12 mouse cellular contexts compared by ENCODE assay signal in the genomic region with DNA sequence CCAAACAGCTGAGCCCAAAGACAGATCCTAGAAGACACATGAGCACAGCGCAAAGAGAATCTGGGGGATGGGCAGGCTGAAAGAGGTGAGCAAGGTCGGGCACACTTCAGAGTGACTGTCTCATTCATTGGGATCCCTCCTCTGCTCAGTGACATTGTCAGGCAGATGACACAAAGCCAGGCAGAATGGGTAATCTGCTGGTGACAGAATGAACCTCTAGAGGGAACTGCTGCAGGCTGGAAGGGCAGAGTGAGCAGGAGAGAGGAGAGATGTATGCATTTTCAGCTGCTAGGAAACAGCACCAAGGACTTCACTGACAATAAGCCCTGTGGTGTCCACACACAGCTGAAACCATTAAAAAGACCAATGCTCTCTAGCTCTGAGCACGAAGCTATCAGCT.
DNase-seq lines count a peak whose midpoint lies in the region; ATAC-seq and TF ChIP-seq lines count a peak whose summit lies in the region.
"Had no signal": no experiment of that assay in that cellular context is flagged by ENCODE, and none has a peak within 500 bp of the region (broad histone marks: within the 10 kb centered on the region; RNA-seq: fewer than 3 reads in every experiment).

No protein-coding gene starts in this region.

- H3K4me1 ChIP-seq in hindbrain, embryonic 11.5 days (replicated peaks; ENCODE audit: control insufficient read depth, insufficient read depth, low read length), result peaks cover 17% of the 10 kb centered on the region
- peaks cover 9% of the 10 kb centered on the region for H3K4me1 ChIP-seq in neural tube, embryonic 14.5 days (ENCODE audit: control insufficient read depth, insufficient read depth, low read length)

- H3K36me3 ChIP-seq in hindbrain, embryonic 11.5 days (ENCODE audit: control insufficient read depth, insufficient read depth, low read length), result no peaks in the 10 kb centered on the region
- no peaks in the 10 kb centered on the region for H3K36me3 ChIP-seq in neural tube, embryonic 14.5 days (ENCODE audit: control insufficient read depth, insufficient read depth, low read length)
- H3K36me3 ChIP-seq: embryonic facial prominence, embryonic 15.5 days; stomach, embryonic 15.5 days had no signal

- peak; percentile 54 for TF ChIP-seq CTCF in layer of hippocampus, adult 2 months (conservative IDR thresholded peaks at IDR 0.05)

- 37% methylated on average over 3 of the region's 3 CpGs for WGBS in hindbrain, embryonic 11.5 days
- WGBS in neural tube, embryonic 14.5 days, result 37% methylated on average over 3 of the region's 3 CpGs

- peak; percentile 23; the same call in 1 of the 2 replicates for ATAC-seq in hindbrain, embryonic 11.5 days (ENCODE audit: low FRiP score)
- peak; percentile 33; the same call in 1 of the 2 replicates for ATAC-seq in neural tube, embryonic 14.5 days (ENCODE audit: low read depth)
- ATAC-seq: Patski had no signal

- H3K9ac ChIP-seq in hindbrain, embryonic 11.5 days (ENCODE audit: low read depth, low read length), result no peak overlapping the region
- no peak overlapping the region for H3K9ac ChIP-seq in neural tube, embryonic 14.5 days (replicated peaks; ENCODE audit: low read depth, low read length)
- H3K9ac ChIP-seq: embryonic facial prominence, embryonic 15.5 days; stomach, embryonic 15.5 days had no signal

- H3K9me3 ChIP-seq in hindbrain, embryonic 11.5 days (ENCODE audit: control insufficient read depth, low read length), result no peaks in the 10 kb centered on the region
- H3K9me3 ChIP-seq in neural tube, embryonic 14.5 days (ENCODE audit: control insufficient read depth, low read length), result no peaks in the 10 kb centered on the region
- H3K9me3 ChIP-seq: stomach, embryonic 15.5 days had no signal

- no peak overlapping the region for H3K4me2 ChIP-seq in hindbrain, embryonic 11.5 days (replicated peaks; ENCODE audit: low read depth, low read length)
- no peak overlapping the region for H3K4me2 ChIP-seq in neural tube, embryonic 14.5 days (ENCODE audit: low read depth, low read length)
- H3K4me2 ChIP-seq: embryonic facial prominence, embryonic 15.5 days; stomach, embryonic 15.5 days had no signal

- H3K27ac ChIP-seq in layer of hippocampus, adult 2 months, result no peak overlapping the region
- 0 out of 2 replicates have a peak overlapping the region, but pooled peaks have one; percentile 3 for H3K27ac ChIP-seq in hindbrain, embryonic 11.5 days (ENCODE audit: low read depth, low read length)
- no peak overlapping the region for H3K27ac ChIP-seq in neural tube, embryonic 14.5 days (ENCODE audit: low read depth, low read length)
- H3K27ac ChIP-seq: embryonic facial prominence, embryonic 15.5 days; stomach, embryonic 15.5 days had no signal

- no peak overlapping the region for H3K4me3 ChIP-seq in layer of hippocampus, adult 2 months
- no peak overlapping the region for H3K4me3 ChIP-seq in hindbrain, embryonic 11.5 days (ENCODE audit: low read depth, low read length)
- H3K4me3 ChIP-seq in neural tube, embryonic 14.5 days (ENCODE audit: low read depth, low read length), result no peak overlapping the region
- H3K4me3 ChIP-seq: embryonic facial prominence, embryonic 15.5 days; stomach, embryonic 15.5 days had no signal

- DNase-seq in adrenal gland, postnatal 14 days, result peak; percentile 10
- DNase-seq in adrenal gland, postnatal 36 days, result no peak
- DNase-seq in layer of hippocampus, adult 2 months (ENCODE audit: low spot score in 2 of 2), result no peak
- no peak for DNase-seq in layer of hippocampus, postnatal 36 days
- peak; percentile 41 for DNase-seq in hindbrain, embryonic 11.5 days (ENCODE audit: low spot score)
- no peak for DNase-seq in thymus, postnatal 0 days (ENCODE audit: low spot score)
- DNase-seq in spleen, adult 12 weeks (ENCODE audit: low spot score), result no peak
- DNase-seq: kidney, postnatal 36 days had no signal

- H3K27me3 ChIP-seq in hindbrain, embryonic 11.5 days (ENCODE audit: control insufficient read depth, insufficient read depth, low read length), result no peaks in the 10 kb centered on the region
- H3K27me3 ChIP-seq in neural tube, embryonic 14.5 days (ENCODE audit: control insufficient read depth, insufficient read depth, low read length), result no peaks in the 10 kb centered on the region
- H3K27me3 ChIP-seq: embryonic facial prominence, embryonic 15.5 days; Patski; stomach, embryonic 15.5 days had no signal

Comparison
In these comparisons a context has a peak if more than half of its experiments do, and no peak if none do; other contexts are left out.
1. DNase-seq: peak in adrenal gland, postnatal 14 days (single experiment) and hindbrain, embryonic 11.5 days (single experiment); none in adrenal gland, postnatal 36 days (0 of 2), layer of hippocampus, adult 2 months (0 of 2), layer of hippocampus, postnatal 36 days (0 of 2), thymus, postnatal 0 days (single experiment) and spleen, adult 12 weeks (single experiment).